Mouse (Mus musculus) cerebellum, adult 9-10 months (tissue): ENCODE data around the gene Notch4.

Experiments used
- DNase-seq: peaks from one replicate; pipeline ENCODE4 v3.0.0; 2022

Gene Notch4

DNA sequence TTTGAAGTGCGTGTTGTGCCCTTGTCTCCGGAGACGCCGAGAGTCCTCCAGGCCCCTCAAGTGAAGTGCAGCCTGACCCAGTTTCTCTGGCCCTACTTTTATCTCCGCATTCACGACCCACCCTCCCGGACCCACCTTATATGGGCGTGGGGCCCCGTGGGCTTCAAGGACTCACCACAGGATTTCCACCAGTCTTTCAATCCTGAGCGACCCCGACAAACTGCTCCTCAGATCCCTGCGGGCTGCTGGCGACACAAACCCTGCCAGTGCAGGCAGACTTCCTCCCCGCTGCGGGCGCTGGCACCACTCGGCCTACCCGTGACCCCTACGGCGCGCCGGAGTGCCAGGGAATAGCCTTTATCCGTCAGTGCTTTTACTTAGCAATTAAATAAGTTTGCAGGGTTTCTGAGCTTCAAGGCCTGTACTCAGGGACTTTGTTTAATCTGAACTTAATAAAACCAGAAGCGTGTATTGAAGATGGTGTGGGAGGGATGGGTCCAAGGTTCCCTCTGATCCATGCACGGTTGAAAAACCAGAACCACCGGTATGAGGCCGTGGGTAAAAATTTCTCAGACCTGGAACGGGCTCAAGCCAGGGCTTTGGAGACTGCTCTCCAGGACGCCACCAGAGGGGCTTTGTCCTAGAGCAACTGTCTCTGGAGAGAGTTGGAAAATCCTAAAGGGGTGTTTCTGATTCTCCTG, 64.0 kb downstream of the Notch4 start, which contains the start of gene Ppt2:
Gene Ppt2 (minus strand): TSS at position 568 of the 701 bp plus-strand sequence.
- DNase-seq: peak; percentile 85

DNA sequence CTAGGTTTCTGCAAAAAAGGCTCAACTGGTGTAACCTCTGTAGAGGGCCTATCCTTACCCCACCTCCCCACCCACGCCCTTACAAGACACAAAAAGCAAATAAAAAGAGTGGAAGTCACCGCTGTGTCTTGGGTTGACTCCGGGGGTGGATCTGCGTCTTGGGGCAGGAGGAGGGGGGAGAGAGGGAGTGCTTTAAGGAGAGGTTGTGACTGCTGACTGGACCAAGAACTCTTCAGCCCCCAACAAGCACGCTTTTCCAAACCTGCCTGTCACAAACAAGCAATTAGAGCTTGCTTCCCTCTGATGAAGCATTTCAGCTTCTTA, 64.5 kb downstream of the Notch4 start:
- no peak for DNase-seq

DNA sequence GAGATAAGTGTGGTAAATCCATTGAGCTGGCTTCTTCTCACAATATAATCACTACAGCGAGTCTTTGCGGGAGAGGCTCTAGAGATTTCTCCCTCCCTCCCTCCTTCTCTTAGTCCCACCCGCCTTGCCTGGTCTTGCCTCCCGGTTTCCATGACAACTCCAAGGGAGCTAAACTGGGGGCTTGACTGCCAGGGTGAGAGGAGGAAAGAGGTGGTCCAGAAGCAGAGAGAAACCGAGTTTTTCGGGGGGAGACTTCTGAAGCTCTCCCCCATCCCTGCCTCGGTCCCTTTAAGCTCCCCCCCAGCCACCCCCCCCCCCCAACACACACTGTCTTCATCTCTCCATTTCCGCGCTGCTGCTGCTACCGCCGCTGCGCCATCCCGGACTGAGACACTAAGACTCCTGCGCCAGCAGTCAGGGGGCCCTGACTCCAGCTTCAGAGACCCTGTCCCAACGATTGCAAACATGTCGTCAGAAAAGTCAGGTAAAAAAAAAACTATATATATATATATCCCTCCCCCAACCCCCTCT, 65.2 kb downstream of the Notch4 start, which contains the start of gene Prrt1:
Gene Prrt1 (plus strand): TSS at position 313 of the 531 bp plus-strand sequence.
- DNase-seq: peak; percentile 82

DNA sequence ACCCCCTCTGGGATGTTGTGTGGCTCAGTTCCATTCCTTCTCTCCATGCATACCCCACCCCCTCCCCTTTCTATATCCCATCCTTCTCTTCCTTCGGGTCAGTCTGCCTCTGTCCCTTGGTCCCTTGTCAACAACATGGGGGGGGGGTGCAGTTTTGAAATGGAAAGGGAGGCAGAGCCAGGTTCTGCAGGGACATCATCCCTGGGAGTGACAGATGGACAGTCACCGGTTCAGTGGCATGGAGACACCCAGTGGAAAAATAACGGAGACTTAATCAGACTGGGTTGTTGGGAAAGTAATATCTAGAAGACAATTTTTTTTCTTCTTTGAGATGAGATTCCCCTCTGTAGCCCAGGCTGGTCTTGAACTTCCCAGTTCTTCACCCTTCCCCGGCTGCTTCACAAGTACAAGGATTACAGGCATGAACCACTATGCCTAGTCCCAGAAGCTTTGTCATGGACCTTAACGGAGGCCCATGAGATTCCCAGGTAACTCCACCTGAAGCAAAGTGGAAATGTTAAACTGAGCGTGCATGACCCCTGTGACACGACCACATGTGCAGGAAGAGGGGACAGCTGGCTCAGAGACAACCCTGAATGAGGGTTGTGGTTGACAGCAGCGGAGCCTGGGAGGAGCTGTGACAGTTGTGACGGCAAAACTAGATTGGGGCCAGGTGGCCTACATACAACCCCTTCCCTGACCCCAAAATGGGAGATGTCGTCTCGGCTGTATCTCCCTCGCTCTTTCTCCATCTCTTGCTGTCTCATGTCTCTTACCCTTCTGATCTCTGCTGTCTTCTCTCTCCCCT, 65.9 kb downstream of the Notch4 start:
- peak; percentile 86 for DNase-seq

DNA sequence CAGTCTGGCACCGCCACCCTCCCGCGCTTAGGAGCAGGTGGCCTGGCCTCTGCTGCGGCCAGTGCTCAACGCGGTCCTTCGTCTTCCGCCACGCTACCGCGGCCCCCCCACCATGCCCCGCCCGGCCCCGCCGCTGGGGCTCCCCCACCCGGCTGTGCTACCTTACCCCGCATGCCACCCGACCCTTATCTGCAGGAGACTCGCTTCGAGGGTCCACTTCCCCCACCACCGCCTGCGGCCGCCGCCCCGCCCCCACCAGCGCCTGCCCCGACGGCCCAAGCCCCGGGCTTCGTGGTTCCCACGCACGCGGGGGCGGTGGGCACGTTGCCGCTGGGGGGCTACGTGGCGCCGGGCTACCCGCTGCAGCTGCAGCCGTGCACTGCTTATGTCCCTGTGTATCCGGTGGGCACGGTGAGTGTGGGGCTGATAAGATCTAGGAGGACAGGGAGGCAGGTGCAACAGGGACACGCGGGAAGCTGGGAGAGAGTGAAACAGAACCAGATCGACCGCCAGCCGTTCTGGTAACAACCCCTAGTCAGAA, 66.8 kb downstream of the Notch4 start:
- DNase-seq: peak; percentile 68

DNA sequence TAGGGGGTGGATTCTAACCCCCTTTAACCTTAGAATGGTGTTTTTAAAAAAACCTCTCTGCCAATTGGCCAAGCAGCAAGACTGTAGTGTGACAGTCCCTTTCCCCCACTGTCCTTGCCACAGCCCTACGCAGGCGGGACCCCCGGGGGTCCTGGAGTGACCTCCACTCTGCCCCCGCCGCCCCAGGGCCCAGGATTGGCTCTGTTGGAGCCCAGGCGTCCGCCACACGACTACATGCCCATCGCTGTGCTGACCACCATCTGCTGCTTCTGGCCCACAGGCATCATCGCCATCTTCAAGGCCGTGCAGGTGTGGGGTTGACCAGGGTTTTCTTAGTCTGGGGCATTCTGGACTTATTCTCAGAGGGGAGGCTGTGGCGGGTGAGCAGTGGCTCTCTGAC, 67.6 kb downstream of the Notch4 start:
- DNase-seq: peak; percentile 77

DNA sequence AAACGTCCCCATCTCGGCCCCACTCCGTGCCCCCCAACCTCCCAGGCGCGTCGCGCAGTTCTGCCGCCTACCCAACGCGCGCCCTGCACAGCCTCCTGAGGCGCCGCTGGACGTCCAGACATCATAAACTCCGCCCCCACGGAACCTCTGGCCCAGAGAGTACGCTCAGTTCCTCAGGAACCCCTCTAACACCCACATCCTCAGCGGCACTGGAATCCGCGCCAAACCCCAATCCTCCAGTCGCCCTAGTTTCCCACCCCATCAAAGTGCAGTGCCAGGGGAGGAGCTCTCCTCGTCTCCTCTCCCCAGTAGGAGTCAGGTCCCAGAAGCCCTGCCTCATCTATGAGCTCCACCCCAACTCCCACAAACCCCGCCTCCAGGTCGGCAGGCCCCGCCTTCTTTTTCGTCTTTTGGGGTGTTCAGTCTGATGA, 68.2 kb downstream of the Notch4 start:
- DNase-seq: peak; percentile 93

DNA sequence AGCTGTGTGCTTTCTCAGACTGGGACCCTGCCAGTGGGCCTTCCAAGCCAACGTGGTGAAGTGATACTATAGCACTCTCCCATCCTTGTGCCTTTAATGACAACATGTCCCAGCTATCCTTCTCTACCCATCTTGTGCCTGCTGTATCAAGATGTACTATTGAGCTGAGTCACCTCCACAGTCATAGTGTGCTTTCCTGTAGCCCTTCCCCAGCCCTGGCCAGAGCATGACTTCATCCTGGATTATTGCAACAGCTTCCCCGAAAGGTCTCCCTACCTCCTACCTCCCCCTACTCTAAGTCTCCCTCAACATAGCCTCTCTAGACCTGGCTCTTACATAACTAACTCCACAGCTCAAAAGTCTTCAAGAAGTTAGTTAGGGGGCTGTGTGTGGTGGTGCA, 71.6 kb downstream of the Notch4 start:
- DNase-seq: no peak

DNA sequence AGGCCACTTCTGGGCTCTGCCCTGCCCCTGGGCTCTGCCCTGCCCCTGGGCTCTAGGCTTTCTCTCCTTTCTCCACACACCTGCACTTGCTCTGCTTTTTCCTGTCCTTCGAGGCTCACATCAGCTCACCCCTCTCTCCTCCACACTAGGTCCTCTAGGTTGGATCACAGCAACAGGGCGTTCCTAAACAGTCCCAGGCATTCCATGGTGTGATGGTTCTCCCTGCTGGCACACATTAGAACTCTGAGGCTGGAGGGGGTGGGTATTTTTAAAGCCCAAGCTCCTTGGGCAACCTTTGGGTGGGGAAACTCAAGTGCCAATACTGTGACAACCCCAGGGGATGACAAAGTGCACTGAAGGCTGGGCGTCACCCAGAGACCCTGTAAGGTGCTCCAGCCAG, 73.4 kb downstream of the Notch4 start:
- DNase-seq: no peak
